Mouse (Mus musculus): Measurements from ENCODE around the gene Mark1. TPM values are rescaled to one million over a fixed set of nuclear protein-coding genes. Genes with fewer than 3 reads are reported as not detected.

Mark1 gene
- polyA plus RNA-seq, 2 experiments, result 3.6 to 16.8 TPM

DNA sequence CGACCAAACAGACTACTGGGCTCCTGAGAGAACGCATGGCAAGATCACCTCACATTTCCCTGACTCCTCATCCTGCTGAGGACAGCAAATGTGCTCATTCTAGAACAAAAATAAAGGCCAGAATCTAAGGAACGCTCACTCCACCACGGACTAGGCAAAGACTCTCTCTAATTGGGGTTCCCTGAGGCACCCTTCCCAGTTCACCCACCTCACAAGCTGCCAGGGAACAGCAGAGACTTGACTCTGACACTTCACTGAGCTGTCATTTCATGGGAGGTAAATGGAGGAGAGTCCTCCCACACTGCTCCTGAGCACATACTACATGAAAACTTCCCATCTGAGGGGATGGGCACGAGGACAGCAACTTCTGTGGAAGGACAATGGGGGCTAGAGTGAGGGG, 37.5 kb downstream of the Mark1 start:
- Histone ChIP-seq H3K4me3 (replicated peaks; ENCODE audit: low read length) (no peak overlapping the region), H3K27me3 (ENCODE audit: control insufficient read depth, insufficient read depth, low read length) (no peaks in the 10 kb centered on the region), H3K4me1 (ENCODE audit: control insufficient read depth, insufficient read depth, low read length) (no peaks in the 10 kb centered on the region), H3K9me3 (ENCODE audit: control insufficient read depth, low read length) (peaks cover 7% of the 10 kb centered on the region), H3K27ac (replicated peaks; ENCODE audit: low read depth, low read length) (no peak overlapping the region), H3K9ac (ENCODE audit: low read depth, low read length, severe bottlenecking) (no peak overlapping the region), H3K4me2 (replicated peaks; ENCODE audit: low read depth, low read length, severe bottlenecking) (no peak overlapping the region), H3K36me3 (ENCODE audit: control insufficient read depth, insufficient read depth, low read length) (no peaks in the 10 kb centered on the region)
- no peak for ATAC-seq (ENCODE audit: low FRiP score, low read depth)
- DNase-seq (ENCODE audit: low spot score), result no peak
- WGBS, result 83% methylated on average over 5 of the region's 5 CpGs
- no peak for TF ChIP-seq POLR2A (IDR thresholded peaks at IDR 0.05; ENCODE audit: borderline replicate concordance, extremely low read depth, insufficient read depth, insufficient read length)

- no peak for TF ChIP-seq POLR2A (IDR thresholded peaks at IDR 0.05; ENCODE audit: borderline replicate concordance, extremely low read depth, insufficient read depth, insufficient read length)
- no peak overlapping the region for H3K4me2 ChIP-seq (replicated peaks; ENCODE audit: low read depth, low read length, severe bottlenecking)
- peaks cover 8% of the 10 kb centered on the region for H3K9me3 ChIP-seq (ENCODE audit: control insufficient read depth, low read length)
- no peak overlapping the region for H3K4me3 ChIP-seq (replicated peaks; ENCODE audit: low read length)
- DNase-seq (ENCODE audit: low spot score) (no peak), ATAC-seq (ENCODE audit: low FRiP score, low read depth) (no peak)
- H3K9ac ChIP-seq (ENCODE audit: low read depth, low read length, severe bottlenecking), result no peak overlapping the region
- no peaks in the 10 kb centered on the region for H3K36me3 ChIP-seq (ENCODE audit: control insufficient read depth, insufficient read depth, low read length)
- no peaks in the 10 kb centered on the region for H3K27me3 ChIP-seq (ENCODE audit: control insufficient read depth, insufficient read depth, low read length)
- 85% methylated on average over 9 of the region's 9 CpGs for WGBS
- H3K27ac ChIP-seq (replicated peaks; ENCODE audit: low read depth, low read length), result no peak overlapping the region
- H3K4me1 ChIP-seq (ENCODE audit: control insufficient read depth, insufficient read depth, low read length), result no peaks in the 10 kb centered on the region
Observed at GRCm38 (mm10) chr1:184958818-184959217, 40.6 kb downstream of the Mark1 start.

- no peak overlapping the region for H3K9ac ChIP-seq (ENCODE audit: low read depth, low read length, severe bottlenecking)
- no peak overlapping the region for H3K4me2 ChIP-seq (replicated peaks; ENCODE audit: low read depth, low read length, severe bottlenecking)
- no peaks in the 10 kb centered on the region for H3K4me1 ChIP-seq (ENCODE audit: control insufficient read depth, insufficient read depth, low read length)
- TF ChIP-seq POLR2A (IDR thresholded peaks at IDR 0.05; ENCODE audit: borderline replicate concordance, extremely low read depth, insufficient read depth, insufficient read length), result no peak
- ATAC-seq (ENCODE audit: low FRiP score, low read depth) (no peak), DNase-seq (ENCODE audit: low spot score) (no peak)
- 81% methylated on average over 6 of the region's 6 CpGs for WGBS
- H3K36me3 ChIP-seq (ENCODE audit: control insufficient read depth, insufficient read depth, low read length), result no peaks in the 10 kb centered on the region
- H3K27me3 ChIP-seq (ENCODE audit: control insufficient read depth, insufficient read depth, low read length), result no peaks in the 10 kb centered on the region
- no peak overlapping the region for H3K27ac ChIP-seq (replicated peaks; ENCODE audit: low read depth, low read length)
- no peak overlapping the region for H3K4me3 ChIP-seq (replicated peaks; ENCODE audit: low read length)
- peaks cover 8% of the 10 kb centered on the region for H3K9me3 ChIP-seq (ENCODE audit: control insufficient read depth, low read length)
Observed at GRCm38 (mm10) chr1:184958388-184958787, 41.0 kb downstream of the Mark1 start.

DNA sequence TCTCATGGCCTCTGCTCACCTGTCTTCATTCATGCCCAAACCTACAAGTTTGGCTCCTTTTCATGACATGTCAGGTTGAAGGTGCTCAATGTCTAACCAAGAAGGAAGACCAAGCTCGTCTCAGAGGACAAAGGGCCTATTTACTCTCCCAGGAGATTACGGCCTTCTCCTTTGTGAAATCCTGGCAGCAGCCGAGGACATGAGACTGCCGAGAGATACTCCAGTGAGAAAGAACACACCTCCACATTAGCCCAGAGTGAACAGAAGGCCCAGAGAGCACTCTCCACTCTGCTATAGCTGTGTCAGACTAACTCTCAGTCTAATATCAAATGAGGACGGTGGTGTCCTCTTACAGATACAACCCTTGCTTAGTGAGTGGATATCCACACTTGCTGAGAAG, 47.6 kb downstream of the Mark1 start:
- WGBS, result 60% methylated on average over 5 of the region's 5 CpGs
- no peaks in the 10 kb centered on the region for H3K4me1 ChIP-seq (ENCODE audit: control insufficient read depth, insufficient read depth, low read length)
- no peak overlapping the region for H3K27ac ChIP-seq (replicated peaks; ENCODE audit: low read depth, low read length)
- H3K9me3 ChIP-seq (ENCODE audit: control insufficient read depth, low read length), result peaks cover under 1% of the 10 kb centered on the region; the same call in 1 of the 2 replicates
- DNase-seq (ENCODE audit: low spot score) (no peak), ATAC-seq (ENCODE audit: low FRiP score, low read depth) (no peak)
- no peaks in the 10 kb centered on the region for H3K27me3 ChIP-seq (ENCODE audit: control insufficient read depth, insufficient read depth, low read length)
- no peaks in the 10 kb centered on the region for H3K36me3 ChIP-seq (ENCODE audit: control insufficient read depth, insufficient read depth, low read length)
- no peak overlapping the region for H3K9ac ChIP-seq (ENCODE audit: low read depth, low read length, severe bottlenecking)
- no peak for TF ChIP-seq POLR2A (IDR thresholded peaks at IDR 0.05; ENCODE audit: borderline replicate concordance, extremely low read depth, insufficient read depth, insufficient read length)
- H3K4me3 ChIP-seq (replicated peaks; ENCODE audit: low read length), result no peak overlapping the region
- H3K4me2 ChIP-seq (replicated peaks; ENCODE audit: low read depth, low read length, severe bottlenecking), result no peak overlapping the region

DNA sequence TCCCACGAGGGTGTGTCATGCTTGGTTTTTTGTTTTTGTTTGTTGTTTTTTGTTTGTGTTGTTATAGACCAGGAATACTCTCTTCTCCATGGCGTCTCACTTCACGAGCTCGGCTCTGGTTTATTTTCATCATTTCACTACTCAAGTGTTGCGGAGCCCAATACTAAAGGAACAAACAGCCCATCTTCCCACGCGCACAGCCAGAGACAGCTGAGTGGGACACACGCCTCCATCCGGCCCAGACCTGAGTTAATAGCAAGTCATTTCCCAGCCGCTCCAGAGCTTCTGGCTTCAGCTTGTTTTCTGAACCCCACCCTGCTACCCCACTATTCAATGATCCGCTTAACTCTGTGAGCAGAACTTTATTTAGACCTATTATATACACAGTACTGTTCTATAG, 48.3 kb downstream of the Mark1 start:
- ATAC-seq (ENCODE audit: low FRiP score, low read depth) (no peak), DNase-seq (ENCODE audit: low spot score) (no peak)
- H3K9me3 ChIP-seq (ENCODE audit: control insufficient read depth, low read length), result no peaks in the 10 kb centered on the region
- TF ChIP-seq POLR2A (IDR thresholded peaks at IDR 0.05; ENCODE audit: borderline replicate concordance, extremely low read depth, insufficient read depth, insufficient read length), result no peak
- no peaks in the 10 kb centered on the region for H3K27me3 ChIP-seq (ENCODE audit: control insufficient read depth, insufficient read depth, low read length)
- WGBS, result 90% methylated on average over 11 of the region's 11 CpGs
- H3K27ac ChIP-seq (replicated peaks; ENCODE audit: low read depth, low read length), result no peak overlapping the region
- no peaks in the 10 kb centered on the region for H3K4me1 ChIP-seq (ENCODE audit: control insufficient read depth, insufficient read depth, low read length)
- H3K36me3 ChIP-seq (ENCODE audit: control insufficient read depth, insufficient read depth, low read length), result no peaks in the 10 kb centered on the region
- no peak overlapping the region for H3K4me3 ChIP-seq (replicated peaks; ENCODE audit: low read length)
- H3K4me2 ChIP-seq (replicated peaks; ENCODE audit: low read depth, low read length, severe bottlenecking), result no peak overlapping the region
- H3K9ac ChIP-seq (ENCODE audit: low read depth, low read length, severe bottlenecking), result no peak overlapping the region

GRCm38 (mm10) chr1:184938106-184938505, 61.3 kb downstream of the Mark1 start:
- no peak overlapping the region for H3K4me2 ChIP-seq (replicated peaks; ENCODE audit: low read depth, low read length, severe bottlenecking)
- no peak for DNase-seq (ENCODE audit: low spot score)

More at GRCm38 (mm10) chr1:184938106-184938505, 61.3 kb downstream of the Mark1 start:
- Histone ChIP-seq H3K36me3 (ENCODE audit: control insufficient read depth, insufficient read depth, low read length) (no peaks in the 10 kb centered on the region), H3K4me1 (ENCODE audit: control insufficient read depth, insufficient read depth, low read length) (no peaks in the 10 kb centered on the region; the same call in 1 of the 2 replicates), H3K27me3 (ENCODE audit: control insufficient read depth, insufficient read depth, low read length) (no peaks in the 10 kb centered on the region), H3K27ac (replicated peaks; ENCODE audit: low read depth, low read length) (no peak overlapping the region), H3K9me3 (ENCODE audit: control insufficient read depth, low read length) (no peaks in the 10 kb centered on the region), H3K4me3 (replicated peaks; ENCODE audit: low read length) (no peak overlapping the region), H3K9ac (ENCODE audit: low read depth, low read length, severe bottlenecking) (no peak overlapping the region)
- TF ChIP-seq POLR2A (IDR thresholded peaks at IDR 0.05; ENCODE audit: borderline replicate concordance, extremely low read depth, insufficient read depth, insufficient read length), result no peak
- no peak for ATAC-seq (ENCODE audit: low FRiP score, low read depth)
- WGBS, result 71% methylated on average over 4 of the region's 4 CpGs
